Mouse (Mus musculus): ENCODE measurements around the gene Lcorl.

The Lcorl gene

GRCm38 (mm10) chr5:45857254-45858011, at the start of gene Lcorl:
Lcorl (minus strand) TSS chr5:45857615.
- DNase-seq (ENCODE audit: low spot score) = peak; percentile 95

- DNase-seq (ENCODE audit: low spot score) = no peak
These were observed 47.3 kb upstream of the Lcorl start for GRCm38 (mm10) chr5:45904683-45905082.

- DNase-seq (ENCODE audit: low spot score) = no peak
These were observed 45.8 kb upstream of the Lcorl start for GRCm38 (mm10) chr5:45903246-45903645.

- no peak for DNase-seq (ENCODE audit: low spot score)
These were observed 37.9 kb upstream of the Lcorl start for GRCm38 (mm10) chr5:45895362-45895761.

- peak; percentile 4 for DNase-seq (ENCODE audit: low spot score)
These were observed 36.3 kb upstream of the Lcorl start for GRCm38 (mm10) chr5:45893696-45894095.

- no peak for DNase-seq (ENCODE audit: low spot score)
These were observed 18.9 kb upstream of the Lcorl start for GRCm38 (mm10) chr5:45876328-45876727.

GRCm38 (mm10) chr5:45875472-45875871, 18.1 kb upstream of the Lcorl start:
- peak; percentile 15 for DNase-seq (ENCODE audit: low spot score)

GRCm38 (mm10) chr5:45874284-45875030, 17.0 kb upstream of the Lcorl start:
- DNase-seq (ENCODE audit: low spot score) = no peak

- DNase-seq (ENCODE audit: low spot score) = no peak
These were observed 953 bp upstream of the Lcorl start for GRCm38 (mm10) chr5:45858368-45858767.

GRCm38 (mm10) chr5:45856876-45857253, 550 bp downstream of the Lcorl start:
- DNase-seq (ENCODE audit: low spot score) = no peak

GRCm38 (mm10) chr5:45856303-45856821, 1.1 kb downstream of the Lcorl start:
- peak; percentile 50 for DNase-seq (ENCODE audit: low spot score)

GRCm38 (mm10) chr5:45855526-45856302, 1.7 kb downstream of the Lcorl start:
- peak; percentile 42 for DNase-seq (ENCODE audit: low spot score)

GRCm38 (mm10) chr5:45844723-45845122, 12.7 kb downstream of the Lcorl start:
- no peak for DNase-seq (ENCODE audit: low spot score)

- no peak for DNase-seq (ENCODE audit: low spot score)
These were observed 22.3 kb downstream of the Lcorl start for GRCm38 (mm10) chr5:45835131-45835530.

- no peak for DNase-seq (ENCODE audit: low spot score)
These were observed 45.9 kb downstream of the Lcorl start for GRCm38 (mm10) chr5:45811527-45811926.

GRCm38 (mm10) chr5:45791864-45792263, 65.6 kb downstream of the Lcorl start:
- no peak for DNase-seq (ENCODE audit: low spot score)

GRCm38 (mm10) chr5:45790221-45790620, 67.2 kb downstream of the Lcorl start:
- DNase-seq (ENCODE audit: low spot score) = no peak

GRCm38 (mm10) chr5:45757502-45758121, 99.8 kb downstream of the Lcorl start:
- no peak for DNase-seq (ENCODE audit: low spot score)

- DNase-seq (ENCODE audit: low spot score) = no peak
These were observed 119.5 kb downstream of the Lcorl start for GRCm38 (mm10) chr5:45737911-45738310.

- no peak for DNase-seq (ENCODE audit: low spot score)
These were observed 123.7 kb downstream of the Lcorl start for GRCm38 (mm10) chr5:45733751-45734150.

- no peak for DNase-seq (ENCODE audit: low spot score)
These were observed 138.4 kb downstream of the Lcorl start for GRCm38 (mm10) chr5:45718848-45719488.

All from lung, postnatal 25 days (tissue).